Mouse (Mus musculus) urinary bladder, postnatal 14 days (tissue): Measurements from ENCODE around the gene Meltf.

Source experiments
- DNase-seq: peaks from one replicate; pipeline ENCODE4 v3.0.0; 2021; ENCODE audit warnings: low spot score

The Meltf gene

DNA sequence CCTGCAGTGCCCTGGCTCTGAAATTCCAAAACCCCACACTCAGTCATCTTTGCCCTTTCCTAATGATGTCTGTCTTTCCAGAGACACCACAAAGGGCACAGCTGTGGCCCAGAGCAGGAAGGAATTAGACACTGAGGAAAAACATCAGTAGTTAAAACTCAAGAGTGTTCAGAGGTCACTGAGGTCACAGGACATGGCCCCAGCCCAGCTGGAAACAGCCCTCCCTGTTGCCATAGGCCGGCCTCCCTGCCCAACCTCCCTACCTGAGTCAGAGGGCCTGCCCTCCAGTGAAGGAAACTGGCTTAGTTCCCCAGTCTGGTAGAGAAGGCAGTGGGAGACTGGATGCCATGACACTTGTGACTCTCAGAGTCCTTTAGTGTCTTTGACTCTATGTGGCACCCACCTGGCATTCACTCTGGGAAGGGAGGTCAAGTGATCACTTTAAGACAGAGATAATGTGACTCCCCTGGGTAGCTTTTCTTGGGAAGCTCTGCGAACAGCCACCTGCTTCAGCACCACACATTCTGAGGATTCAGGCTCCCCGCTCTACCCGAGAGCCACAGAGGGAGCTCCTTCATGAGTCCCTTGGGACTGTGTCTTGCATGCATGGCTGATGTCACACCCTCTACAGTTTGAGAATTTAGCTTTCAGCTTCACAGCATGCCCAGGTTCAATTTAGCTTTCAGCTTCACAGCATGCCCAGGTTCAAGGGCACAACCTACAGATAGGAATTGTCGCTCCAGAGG, 15.0 kb downstream of the Meltf start:
- DNase-seq = no peak

DNA sequence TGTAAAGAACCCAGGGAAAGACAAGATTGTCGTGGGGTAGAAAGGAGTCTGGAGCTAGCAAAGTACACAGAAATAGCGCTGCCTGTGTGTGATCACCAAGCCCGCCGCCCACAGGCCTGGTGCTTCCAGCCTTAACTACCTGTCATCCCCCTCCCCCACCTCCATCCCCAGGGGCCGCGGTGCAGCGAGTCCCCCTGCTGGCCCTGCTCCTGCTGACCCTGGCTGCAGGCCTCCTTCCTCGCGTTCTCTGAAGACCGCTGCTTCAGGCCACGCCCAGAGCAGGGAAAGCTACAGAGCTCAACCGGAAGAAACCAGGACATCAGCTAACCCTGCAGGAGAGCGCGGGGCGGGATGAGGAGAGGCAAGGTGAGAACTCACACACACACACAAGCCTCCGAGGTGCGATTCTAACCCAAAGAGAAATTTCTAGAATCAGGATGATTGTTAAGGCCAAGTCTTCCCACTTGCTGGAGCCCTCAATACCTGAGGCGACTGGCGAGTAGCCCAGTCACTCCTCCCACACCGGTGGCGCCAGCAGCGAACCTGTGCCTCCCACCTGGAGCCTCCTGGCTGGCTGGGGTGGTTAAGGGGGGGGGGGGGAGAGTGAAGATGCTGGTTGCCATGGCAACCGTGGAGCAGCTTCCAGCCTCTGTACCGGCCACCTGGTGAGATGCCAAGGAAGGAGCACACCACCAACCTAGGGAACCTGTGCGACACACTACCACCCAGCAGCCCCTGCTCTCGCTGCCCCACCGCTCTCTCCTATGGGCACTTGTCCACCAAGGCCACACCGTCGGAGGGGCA, 18.6 kb downstream of the Meltf start:
- DNase-seq = peak; percentile 36

DNA sequence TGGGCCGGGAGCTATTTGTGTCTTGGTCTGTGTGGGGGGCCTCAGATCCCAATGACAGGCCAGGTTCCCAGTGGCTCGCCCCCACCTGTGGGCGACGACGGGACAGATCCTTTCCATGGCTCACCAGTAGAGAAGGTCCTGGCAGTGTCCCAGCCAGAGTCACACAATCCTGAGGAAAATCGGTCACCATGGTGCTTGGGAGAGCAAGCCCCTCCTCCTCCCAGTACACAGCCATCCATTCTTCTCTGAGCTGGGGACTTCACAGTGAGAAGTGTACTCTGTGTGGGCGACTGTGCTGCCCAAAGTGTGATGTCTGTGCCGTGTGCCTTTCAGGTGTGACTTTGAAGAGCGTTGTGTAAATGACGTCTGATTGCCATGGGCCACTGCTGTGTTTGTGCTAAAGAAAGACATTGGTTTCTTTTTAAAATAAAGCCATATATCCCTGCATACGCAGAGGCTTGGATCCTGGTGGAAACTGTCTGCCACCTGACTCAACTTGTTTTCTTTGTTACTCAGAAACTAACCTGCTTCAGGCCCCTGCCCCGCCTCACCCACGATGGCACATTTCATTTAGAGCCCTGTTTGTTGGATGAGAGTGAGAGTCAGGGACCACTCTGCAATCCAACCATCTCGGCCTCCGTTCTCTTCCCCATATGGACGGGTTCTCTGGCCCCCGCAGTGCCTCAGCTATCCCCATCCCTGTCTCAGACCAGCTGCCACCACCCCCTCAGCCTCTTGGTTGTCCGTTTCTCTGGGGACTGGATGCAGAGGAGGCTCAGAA, 20.1 kb downstream of the Meltf start:
- no peak for DNase-seq

DNA sequence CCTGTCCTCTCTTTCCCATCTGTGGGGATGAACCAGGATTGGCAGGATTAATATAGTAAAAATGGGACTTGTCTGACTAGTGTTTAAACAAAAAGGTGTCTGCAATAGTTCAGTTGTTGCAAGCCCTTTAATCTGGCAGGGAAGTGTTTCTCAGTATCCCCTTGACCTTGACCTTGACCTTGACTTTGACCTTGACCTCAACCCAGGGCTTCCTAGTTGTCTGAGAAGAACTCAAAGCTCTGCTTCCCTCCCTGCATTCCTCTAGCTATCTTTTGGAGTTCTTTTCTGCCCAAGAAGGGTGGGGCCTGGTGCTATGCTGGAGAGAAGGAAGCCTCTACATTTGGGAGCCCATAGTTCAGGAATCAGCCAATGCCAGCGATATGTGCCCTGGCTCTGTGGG, 23.3 kb downstream of the Meltf start:
- DNase-seq = no peak

DNA sequence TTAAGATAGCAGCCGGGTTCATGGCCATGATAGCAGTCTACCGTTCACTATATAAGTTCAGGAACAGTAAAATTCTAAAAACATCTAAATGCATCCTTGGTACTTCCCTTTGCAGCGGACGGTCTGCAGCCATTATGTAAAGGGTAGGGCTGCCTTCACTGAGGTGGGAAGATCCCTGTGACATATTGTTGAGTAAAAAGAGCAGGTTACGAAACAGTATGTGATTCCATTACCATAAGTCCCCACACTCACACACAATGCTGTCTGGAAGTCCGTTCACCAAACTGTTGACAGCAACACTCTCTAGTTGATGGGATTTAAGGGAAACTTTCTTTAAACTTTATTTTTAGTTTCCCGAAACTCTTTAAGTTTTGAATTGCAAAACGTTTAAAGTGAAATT, 24.6 kb downstream of the Meltf start:
- no peak for DNase-seq

DNA sequence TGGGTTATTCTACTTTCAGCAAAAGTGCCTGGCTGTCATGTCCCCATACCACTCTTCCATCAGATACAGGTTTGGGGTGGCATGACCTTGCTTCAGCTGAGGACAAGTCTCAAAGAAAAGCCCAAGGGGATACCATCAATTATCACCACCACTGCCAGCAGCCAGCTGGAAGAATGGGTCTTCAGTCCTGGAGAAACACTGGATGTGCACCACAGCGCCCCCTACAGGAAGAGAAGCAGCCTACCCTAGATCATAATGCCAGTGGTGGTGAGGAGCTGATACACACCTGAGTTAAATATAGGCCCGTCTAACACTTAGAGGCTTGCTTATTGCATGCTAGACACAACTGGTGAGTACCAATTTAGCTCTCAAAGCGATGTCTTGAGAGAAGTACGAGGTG, 26.7 kb downstream of the Meltf start:
- DNase-seq = no peak

DNA sequence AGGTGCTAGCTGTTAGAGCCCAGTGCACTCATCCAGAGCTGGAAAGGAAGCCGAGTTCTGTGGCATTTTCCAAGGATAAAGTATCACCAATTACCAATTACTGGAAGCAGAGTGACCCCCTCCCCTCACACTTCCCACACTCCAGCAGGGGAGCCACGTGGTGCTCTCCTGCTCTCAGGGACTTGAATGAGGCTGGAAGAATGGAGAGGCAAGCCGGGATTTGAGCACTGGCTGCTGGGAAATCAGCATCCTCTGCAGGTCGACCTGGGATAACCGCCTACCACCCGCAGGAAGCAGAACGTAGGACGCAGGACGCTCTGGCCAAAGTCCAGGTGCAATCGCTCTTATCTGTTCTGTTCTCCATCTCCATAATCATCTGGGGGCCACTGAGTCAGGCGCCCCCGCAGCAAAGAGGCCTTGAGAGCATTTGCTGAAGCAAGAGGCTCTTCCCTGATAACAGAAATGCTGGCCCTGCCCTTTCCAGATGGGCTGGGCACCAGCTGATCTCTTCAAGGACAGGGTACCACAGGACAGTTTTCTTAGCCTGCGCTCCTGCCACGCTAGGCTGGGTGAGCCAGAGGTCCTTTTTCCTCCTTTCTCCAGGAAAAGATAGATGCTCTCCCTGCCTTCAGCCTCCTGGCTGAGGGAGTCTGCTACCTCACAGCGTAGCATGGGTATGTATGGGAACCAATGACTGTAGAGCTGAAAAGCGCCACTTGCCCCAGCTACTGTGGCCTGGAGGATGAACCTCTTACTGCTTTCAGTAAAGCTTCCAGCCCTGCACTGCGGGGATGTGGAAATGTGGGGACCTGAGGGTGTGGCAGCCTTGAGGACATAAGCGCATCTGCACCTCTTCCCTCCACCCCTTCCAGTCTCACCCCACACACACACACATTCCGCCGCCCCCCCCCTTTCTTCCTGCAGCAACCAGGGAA, 27.5 kb downstream of the Meltf start:
- DNase-seq = no peak

DNA sequence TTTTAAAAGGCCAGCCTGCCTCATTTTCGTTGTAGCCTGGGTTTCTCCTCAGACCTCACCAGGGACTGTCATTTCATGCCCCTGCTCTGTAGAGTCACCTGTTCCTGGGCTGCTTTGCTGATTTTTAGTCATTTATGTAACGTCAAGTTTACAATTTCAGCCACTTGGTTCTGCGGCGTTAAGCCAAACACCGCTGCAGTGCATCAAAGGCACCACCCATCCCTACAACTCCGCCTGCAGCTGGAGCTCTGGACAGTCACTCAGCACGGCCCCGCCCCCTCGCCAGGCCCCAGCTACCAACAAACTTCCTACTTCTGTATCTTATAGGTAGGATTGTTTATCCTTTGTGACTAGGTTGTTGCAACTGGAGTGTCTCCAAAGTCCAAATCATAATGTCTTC, 28.3 kb downstream of the Meltf start:
- peak; percentile 41 for DNase-seq

DNA sequence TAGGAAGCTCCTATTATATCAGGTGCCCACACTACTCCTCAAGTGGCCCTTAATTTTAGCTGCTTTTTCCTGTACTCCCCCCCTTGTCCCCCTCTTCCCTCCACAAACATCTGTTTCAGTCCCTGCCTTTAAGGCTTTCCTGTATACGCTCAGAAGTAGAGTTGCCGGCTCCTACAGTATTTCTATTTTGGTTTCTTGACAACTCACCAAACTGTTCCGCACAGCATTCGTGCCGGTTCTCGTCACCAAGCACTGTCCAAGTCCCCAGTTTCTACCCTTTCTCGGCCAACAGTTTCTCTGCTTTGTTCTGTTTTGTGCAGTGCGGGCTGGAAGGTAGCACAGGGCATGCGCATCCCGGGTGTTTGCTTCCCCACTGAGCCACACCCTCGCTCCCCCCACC, 30.3 kb downstream of the Meltf start:
- DNase-seq = no peak

DNA sequence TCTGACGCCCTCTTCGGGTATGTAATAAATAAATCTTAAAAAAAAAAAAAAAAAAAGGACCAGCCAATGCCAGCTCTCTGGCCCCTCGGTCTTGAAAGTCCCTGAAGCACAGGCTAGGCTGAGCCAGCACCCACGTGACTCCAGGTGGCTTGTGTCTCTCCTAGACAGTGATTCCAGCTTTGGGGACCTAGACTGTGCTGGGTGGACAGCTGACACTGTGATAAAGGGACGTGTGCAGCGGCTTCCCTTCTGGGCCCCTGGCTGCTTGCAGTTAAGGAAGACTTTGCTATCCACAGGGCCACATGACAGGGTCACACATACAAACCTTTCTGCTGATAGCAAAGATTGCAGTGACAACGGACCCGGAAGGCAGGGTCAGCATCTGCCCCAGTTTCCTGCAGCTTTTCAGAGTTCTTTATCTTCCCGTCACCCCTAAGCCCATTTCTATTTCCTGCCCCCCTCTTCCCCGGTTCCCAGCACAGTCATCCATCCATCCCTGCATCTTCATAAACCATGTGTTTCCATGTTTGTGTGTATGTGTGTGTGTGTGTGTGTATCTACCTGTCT, 31.8 kb downstream of the Meltf start:
- DNase-seq = no peak

DNA sequence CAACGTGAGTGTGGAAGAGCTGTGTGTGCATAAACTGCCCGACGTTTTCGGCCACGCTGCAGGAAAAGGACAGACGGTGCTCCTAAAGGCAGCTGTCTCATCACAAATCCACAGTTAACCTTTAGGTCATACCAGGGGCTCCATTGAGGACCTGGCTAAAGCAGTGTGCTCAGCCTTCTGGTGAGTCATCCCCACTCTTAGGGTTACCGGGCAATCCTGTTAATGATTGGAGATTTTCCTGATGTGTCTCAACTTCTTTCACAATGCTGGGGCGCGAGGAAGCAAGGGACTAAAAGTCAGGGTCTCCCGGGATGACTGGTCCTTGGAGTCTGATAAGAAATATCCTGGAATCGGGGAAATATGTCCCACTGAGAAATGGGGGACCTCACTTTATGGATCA, 39.2 kb downstream of the Meltf start:
- no peak for DNase-seq

DNA sequence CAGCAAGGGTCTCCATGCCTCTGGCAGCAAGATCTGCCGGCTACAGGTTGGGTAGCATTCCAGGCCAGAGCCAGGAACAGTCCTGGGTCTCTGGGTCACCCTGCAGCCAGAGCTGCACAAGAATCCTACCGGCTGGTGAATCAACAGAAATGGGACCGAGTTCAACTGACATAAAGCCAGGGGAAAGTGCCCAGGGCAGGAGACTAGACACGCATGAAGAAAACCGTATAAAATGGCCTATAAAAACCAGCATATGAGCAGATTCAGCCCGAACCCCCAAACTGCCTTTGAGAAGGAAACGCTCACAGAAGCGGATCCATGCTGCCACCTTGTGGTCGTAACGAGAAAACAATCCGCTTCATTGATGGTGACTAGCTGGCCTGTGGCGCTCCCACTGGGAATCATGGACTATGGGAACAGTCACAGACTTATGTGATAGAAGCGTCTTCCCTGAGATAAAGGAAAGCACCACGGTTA, 39.7 kb downstream of the Meltf start:
- peak; percentile 76 for DNase-seq

DNA sequence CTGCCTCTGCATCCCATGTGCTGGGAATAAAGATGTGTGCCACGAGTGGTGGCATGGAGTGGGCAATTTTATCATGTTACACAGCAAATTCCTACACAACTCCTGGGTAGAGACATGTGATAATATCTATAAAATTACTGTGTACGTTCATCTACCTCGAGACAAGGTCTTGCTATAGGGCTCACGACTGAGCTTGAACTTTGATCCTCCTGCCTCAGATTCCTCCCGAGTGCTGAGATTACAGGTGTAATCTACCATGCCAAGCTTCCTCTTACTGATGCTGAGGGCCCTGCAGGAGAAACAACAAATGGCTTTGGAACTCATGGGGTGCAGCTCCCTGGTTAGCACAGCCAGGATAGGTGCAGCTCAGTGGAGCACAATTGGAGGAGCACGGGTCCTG, 45.8 kb downstream of the Meltf start:
- no peak for DNase-seq

DNA sequence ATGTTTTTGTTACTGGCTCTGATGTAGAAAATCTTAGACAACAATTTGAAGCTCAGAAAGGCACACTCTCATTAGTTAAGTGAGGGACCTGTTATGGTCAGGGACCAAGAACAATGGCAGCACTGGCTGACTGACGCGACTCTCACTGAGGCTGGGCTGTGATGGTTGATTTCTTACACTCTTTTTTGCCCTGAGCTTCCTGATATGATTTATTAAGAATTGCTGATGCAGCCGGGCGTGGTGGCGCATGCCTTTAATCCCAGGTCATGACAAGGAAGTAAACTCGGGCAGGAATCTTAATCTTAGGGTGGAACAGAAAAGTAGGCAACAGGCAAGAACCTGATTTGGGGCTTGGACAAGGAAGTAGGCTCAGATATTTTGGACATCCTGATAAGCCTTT, 47.5 kb downstream of the Meltf start:
- no peak for DNase-seq

DNA sequence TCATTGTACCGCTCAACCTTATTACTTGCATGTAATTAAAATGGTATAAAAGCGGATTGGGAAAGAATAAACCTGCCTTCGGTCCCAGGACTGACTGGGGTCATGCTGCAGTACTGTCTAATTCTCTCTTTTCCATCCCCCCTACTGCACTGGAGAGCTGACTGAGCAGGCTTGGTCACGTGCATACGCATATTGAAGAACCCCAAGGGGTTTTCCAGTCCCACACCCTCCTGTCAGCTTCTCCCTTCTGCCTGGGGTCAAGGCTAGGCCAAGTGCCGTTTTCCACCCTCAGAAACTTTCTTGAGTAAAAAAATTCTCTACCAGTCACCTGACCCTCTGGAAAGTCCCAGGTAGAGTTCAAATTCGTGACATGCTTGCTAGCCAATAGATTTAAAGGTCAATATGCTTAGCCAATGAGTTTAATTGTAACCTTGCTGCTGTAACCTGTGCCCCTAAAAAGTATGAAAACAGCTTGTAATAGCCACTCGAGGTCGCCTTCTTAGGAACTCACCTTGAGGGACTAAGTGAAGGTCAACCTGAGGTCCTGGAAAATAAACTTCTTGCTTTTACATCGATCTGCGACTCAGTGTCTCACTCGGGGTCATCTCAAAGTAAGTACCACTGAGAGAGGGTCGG, 48.1 kb downstream of the Meltf start:
- no peak for DNase-seq

DNA sequence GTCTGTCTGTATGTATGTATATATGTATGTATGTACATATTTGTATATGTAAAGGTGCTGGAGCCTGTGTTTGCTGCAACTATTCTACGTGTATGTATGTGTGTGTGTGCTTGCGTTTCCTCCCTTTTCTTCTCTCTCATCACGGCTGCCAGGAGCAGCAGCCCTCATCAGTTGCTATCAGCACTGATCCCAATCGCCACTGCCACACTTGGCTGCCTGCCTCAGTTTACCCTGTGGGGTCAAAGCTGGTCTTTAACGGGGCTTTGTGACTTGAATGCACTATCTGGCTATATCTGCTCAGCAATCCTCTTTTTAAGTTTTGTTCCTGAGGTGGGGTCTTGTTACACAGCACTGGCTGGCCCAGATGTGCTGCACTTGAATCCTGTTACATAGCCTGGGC, 48.8 kb downstream of the Meltf start:
- DNase-seq = no peak

DNA sequence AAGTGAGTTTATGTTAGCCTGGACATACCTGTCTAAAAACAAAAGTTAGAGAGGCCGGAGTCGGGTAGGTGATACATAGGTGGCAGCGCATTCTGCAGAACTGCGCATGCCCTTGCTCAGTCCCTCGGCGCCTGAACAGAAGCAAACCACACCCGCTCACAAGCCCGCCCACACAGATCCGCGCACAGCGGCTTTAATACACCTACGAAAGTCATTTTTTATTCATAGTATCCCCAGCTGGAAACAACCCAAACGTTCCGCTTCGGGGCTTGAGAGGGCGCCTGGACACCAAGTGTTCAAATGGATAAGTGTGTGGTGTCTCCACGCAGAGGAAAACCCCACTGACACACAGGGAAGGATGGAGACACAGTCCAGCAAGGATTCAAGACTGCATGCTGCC, 52.7 kb downstream of the Meltf start:
- DNase-seq = no peak

DNA sequence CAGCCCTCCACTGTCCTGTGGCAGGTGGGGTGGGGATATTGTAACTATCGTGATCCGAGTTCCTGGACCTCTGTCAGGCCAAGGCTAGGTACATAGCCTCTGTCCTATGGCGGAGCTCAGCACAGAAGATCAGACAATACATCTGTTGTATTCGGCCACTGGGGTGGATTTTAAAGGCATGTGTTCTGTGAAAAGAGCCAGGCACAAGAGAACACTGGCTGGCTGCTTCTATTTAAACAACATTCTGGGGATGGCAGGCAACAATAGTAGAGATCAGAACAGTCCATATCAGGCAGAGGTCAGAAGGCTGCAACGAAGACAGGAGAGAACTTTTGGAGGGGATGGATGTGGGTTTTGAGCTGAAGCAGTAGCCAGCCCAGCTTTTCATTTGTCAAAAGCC, 53.6 kb downstream of the Meltf start:
- DNase-seq = no peak

DNA sequence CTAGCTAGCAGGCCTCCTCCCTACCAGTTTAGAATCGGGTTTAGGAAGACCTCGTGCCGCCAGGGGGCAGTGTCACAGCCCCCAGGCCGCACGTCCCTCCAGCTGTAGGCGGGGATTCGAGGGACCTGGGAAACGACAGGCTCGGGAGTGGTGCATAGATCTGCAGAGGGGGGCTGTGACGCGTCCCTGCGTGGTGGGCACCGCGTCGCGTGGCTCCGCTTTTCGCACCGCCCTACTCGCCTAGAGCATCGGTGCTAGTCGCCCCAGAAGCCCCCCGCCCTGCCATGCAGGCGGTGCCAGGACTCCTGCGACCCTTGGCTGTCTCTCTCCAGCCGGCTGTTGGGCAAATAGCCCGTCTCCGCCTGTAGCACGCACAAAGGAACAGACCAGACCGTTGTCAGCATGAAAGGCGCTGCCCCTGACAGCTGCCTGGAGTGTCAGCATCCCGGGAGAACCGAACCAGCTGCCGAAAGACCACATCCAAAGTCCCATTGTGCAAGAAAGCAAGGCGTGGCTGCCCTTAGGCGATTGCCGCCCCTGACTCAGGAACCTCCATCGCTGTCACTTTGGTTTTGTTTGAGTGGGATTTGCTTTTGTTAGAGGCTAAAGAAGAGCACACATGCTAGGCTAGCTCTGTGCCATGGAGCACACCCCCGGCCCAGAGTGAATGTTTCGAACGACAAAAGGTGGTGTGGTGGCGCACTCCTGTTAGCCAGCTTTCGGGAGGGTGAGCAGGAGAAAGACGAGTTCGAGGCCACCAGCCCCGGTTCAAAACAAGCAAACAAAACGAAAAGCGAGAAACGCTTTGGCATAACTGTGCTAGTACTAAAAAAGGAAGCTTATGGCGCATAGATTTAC, 54.5 kb downstream of the Meltf start:
- peak; percentile 87 for DNase-seq
